Mouse (Mus musculus): ENCODE results near the gene Ly86. TPM values are rescaled to one million over a fixed set of nuclear protein-coding genes. Genes with fewer than 3 reads are reported as not detected.

The Ly86 gene
- total RNA-seq (2012; rRNA removed) (not detected in 2 replicates), polyA plus RNA-seq (2012; ENCODE audit: insufficient read depth in 1 of 2, insufficient read length in 2 of 2, low read depth in 1 of 2, low replicate concordance in 2 of 2, missing spikeins in 1 of 2) (not detected)

DNA sequence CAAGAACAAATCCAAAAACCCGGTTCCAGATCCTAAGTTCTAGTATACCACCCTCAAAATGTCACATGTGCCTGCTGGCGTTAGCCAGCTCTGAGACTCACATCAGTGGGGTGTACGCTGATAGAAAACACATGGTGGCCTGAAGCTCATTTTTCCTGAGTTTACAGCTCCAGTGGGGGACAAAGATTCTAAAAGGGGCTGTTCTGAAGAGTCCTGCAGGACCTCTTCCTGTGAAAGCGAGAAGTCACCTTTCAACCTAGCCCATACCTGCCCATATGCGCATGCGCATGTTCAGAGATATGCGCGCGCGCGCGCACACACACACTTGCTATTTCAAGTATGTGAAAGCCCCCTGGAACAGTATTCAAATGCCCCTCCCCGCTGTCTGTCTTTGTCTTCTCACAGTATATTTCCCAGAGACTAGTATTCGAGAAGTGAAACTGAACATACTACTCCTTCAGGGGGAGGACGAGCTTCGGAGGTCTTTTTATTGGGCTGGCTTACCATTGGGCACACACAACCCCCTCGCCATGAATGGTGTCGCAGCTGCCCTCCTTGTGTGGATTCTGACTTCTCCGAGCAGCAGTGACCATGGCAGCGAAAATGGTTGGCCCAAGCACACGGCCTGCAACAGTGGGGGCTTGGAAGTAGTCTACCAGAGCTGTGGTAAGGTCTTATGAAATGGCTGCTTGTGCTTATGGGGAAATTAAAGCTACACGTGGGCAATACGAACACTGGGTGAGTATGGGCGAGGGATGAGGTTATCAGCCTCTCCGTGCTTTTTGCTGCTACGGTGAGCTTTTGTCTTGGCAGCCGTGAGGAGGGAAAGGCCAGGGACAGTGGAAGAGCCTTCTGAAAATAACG lies at the start of gene Ly86:
Gene Ly86 (plus strand): TSS at position 300 of the 864 bp plus-strand sequence.
- Histone ChIP-seq H3K9ac (ENCODE audit: control insufficient read depth, low read depth, low read length, poor library complexity, severe bottlenecking) (no peak within 1 kb of the TSS), H3K79me2 (ENCODE audit: control insufficient read depth, insufficient read depth, low read length, poor library complexity) (no peaks in the 10 kb centered on the region), H3K36me3 (ENCODE audit: control insufficient read depth in 1 of 2, insufficient read depth in 2 of 2, low read length in 2 of 2) (peaks cover 0 to 2% of the 10 kb centered on the region in 2 experiments; a peak in 1 of 4 replicates), H3K4me3 (ENCODE audit: control insufficient read depth in 1 of 2, insufficient read depth in 1 of 2, low read depth in 2 of 2, low read length in 2 of 2) (no peak within 1 kb of the TSS), H3K9me3 (replicated peaks; ENCODE audit: insufficient read depth, low read length) (no peaks in the 10 kb centered on the region), H3K27ac (ENCODE audit: control insufficient read depth, low read depth, low read length) (no peak within 1 kb of the TSS), H3K4me1 (ENCODE audit: control insufficient read depth in 1 of 2, insufficient read depth in 2 of 2, low read length in 2 of 2) (peaks cover 0 to 3% of the 10 kb centered on the region in 2 experiments; a peak in 1 of 4 replicates), H3K27me3 (ENCODE audit: control insufficient read depth in 1 of 2, insufficient read depth in 2 of 2, low read length in 2 of 2) (no peaks in the 10 kb centered on the region; a peak in 1 of 4 replicates)
- no peak for DNase-seq (ENCODE audit: low read depth, low spot score)
- TF ChIP-seq NRF1 (IDR thresholded peaks at IDR 0.05; ENCODE audit: insufficient read depth, low read depth, low read length, poor library complexity, severe bottlenecking) (no peak), ETS1 (IDR thresholded peaks at IDR 0.05; ENCODE audit: low read depth, low read length) (no peak), ZMIZ1 (IDR thresholded peaks at IDR 0.05; ENCODE audit: low read depth, low read length) (no peak), POLR2A (IDR thresholded peaks at IDR 0.05; ENCODE audit: control insufficient read depth in 1 of 2, insufficient read depth in 1 of 2, low read depth in 1 of 2, low read length in 2 of 2, poor library complexity in 1 of 2) (no peak), ZNF384 (IDR thresholded peaks at IDR 0.05; ENCODE audit: low read depth, low read length) (no peak)

DNA sequence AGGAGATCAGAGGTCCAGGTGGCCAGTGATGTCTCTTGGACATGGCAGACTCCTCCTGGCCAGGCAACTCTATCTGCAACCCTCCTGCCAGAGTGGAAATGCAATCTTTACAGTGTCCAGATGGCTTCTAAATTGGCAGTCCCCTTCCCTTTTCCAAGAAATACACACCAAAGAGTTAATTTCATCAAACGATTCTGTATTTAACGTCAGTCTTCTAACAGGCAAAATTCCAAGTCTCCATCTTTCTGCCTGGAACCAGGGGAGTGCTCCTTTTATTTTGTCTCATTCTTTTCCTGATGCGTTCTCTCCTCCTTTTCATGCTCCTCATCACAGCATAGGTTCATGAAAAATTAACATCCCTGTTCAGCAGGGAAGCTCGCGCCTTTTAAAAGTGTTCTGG lies 47.1 kb upstream of the Ly86 start:
- TF ChIP-seq POLR2A (IDR thresholded peaks at IDR 0.05; ENCODE audit: control insufficient read depth in 1 of 2, insufficient read depth in 1 of 2, low read depth in 1 of 2, low read length in 2 of 2, poor library complexity in 1 of 2): no peak
- TF ChIP-seq POLR2AphosphoS5 (IDR thresholded peaks at IDR 0.05; ENCODE audit: borderline replicate concordance, low read depth, low read length): no peak
- TF ChIP-seq RAD21 (IDR thresholded peaks at IDR 0.05; ENCODE audit: low read depth, low read length): no peak
- no peak for TF ChIP-seq SIN3A (IDR thresholded peaks at IDR 0.05; ENCODE audit: low read length)
- TF ChIP-seq RCOR1 (IDR thresholded peaks at IDR 0.05; ENCODE audit: low read depth, low read length): no peak
- no peak for TF ChIP-seq TBP (IDR thresholded peaks at IDR 0.05; ENCODE audit: low read depth, low read length)
- no peak for TF ChIP-seq CHD2 (IDR thresholded peaks at IDR 0.05; ENCODE audit: low read length)
- TF ChIP-seq NRF1 (IDR thresholded peaks at IDR 0.05; ENCODE audit: insufficient read depth, low read depth, low read length, poor library complexity, severe bottlenecking): no peak
- TF ChIP-seq KAT2A (conservative IDR thresholded peaks at IDR 0.05; ENCODE audit: low read depth, low read length): no peak
- no peak for TF ChIP-seq TCF12 (IDR thresholded peaks at IDR 0.05; ENCODE audit: low read depth, low read length)
- TF ChIP-seq TAL1 (IDR thresholded peaks at IDR 0.05; ENCODE audit: low read length): no peak
- TF ChIP-seq CHD1 (IDR thresholded peaks at IDR 0.05; ENCODE audit: low read depth, low read length): no peak
- TF ChIP-seq ZMIZ1 (IDR thresholded peaks at IDR 0.05; ENCODE audit: low read depth, low read length): no peak
- no peak for TF ChIP-seq BHLHE40 (IDR thresholded peaks at IDR 0.05; ENCODE audit: borderline replicate concordance, low read depth, low read length)
- no peak for TF ChIP-seq EP300 (IDR thresholded peaks at IDR 0.05; ENCODE audit: low read depth in 1 of 2, low read length in 2 of 2)
- Histone ChIP-seq H3K36me3 (ENCODE audit: control insufficient read depth in 1 of 2, insufficient read depth in 2 of 2, low read length in 2 of 2) (no peaks in the 10 kb centered on the region), H3K27me3 (ENCODE audit: control insufficient read depth in 1 of 2, insufficient read depth in 2 of 2, low read length in 2 of 2) (no peaks in the 10 kb centered on the region), H3K79me2 (ENCODE audit: control insufficient read depth, insufficient read depth, low read length, poor library complexity) (no peaks in the 10 kb centered on the region), H3K4me1 (ENCODE audit: control insufficient read depth in 1 of 2, insufficient read depth in 2 of 2, low read length in 2 of 2) (no peaks in the 10 kb centered on the region), H3K9me3 (replicated peaks; ENCODE audit: insufficient read depth, low read length) (no peaks in the 10 kb centered on the region), H3K4me3 (ENCODE audit: control insufficient read depth in 1 of 2, insufficient read depth in 1 of 2, low read depth in 2 of 2, low read length in 2 of 2) (no peak overlapping the region), H3K9ac (ENCODE audit: control insufficient read depth, low read depth, low read length, poor library complexity, severe bottlenecking) (no peak overlapping the region), H3K27ac (ENCODE audit: control insufficient read depth, low read depth, low read length) (no peak overlapping the region)
- no peak for DNase-seq (ENCODE audit: low read depth, low spot score)

Measured in MEL (cell line).